Mouse (Mus musculus): Measurements from ENCODE around the gene Micu2.

Micu2 gene

DNA sequence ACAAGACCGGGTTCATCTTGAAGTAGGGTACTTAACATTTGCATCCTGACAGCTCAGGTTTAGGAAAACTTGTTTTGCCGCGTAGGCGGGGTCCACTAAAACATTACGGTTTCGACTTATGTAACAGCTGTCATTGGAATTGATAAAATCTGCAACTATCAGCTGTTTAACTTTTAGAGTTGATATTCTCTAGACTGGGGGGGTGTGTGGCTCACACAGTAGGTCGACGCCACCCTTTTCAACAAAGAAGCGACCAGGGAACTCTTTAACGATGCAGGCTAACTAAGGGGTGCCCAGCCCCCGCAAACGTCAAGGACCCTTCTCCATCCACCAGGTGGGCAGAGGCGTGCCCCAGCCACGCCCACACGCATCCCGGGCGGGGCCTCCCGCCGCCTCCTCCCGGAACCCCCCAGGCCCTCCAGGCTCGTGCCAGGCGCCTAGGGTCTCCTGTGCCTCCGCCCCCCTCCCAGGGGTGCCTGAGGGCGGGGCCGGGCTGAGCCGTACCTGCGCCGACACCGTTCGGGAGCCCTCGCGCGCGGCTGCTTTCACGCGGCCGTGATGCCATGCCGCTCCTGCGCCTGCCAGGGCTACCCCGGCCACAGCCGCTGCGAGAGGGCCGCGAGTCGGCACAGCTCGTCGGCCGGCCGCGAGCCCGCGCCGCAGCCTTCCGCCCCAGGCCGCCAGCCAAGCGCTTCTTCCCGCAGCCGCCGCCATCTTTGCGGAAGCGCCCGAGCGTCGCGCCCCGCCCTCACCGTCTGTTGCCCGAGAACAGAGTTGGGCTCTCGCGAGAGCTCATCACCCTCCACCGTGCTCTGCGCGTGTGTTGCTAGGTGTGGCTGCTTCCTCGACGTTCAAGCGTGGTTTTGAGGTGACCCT lies at the start of gene Micu2:
Micu2 (minus strand) TSS at position 737 of the 876 bp plus-strand sequence.
- DNase-seq (ENCODE audit: low spot score), result peak; percentile 84

- no peak for DNase-seq (ENCODE audit: low spot score)
Observed at GRCm38 (mm10) chr14:58046639-58047284, 47.7 kb upstream of the Micu2 start.

DNA sequence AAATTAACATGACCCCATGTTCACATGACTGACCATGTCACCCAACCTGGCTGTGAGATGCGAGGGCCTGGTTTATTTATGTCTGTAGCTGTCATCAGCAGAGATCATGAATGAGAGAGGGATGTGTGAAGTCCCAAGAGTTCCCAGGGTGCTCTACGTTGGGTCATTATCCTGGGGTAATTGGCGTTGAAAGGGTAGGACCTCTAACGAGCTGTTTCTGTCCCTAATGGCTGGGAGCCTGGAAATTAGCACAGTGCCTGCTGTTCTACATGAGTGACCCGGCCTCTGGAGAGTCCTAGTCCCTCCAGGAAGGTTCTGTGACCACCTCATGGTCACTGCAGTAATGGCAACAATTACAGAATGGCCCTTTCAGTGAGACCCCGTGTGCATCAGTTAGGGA lies 37.1 kb upstream of the Micu2 start:
- DNase-seq (ENCODE audit: low spot score), result no peak

GRCm38 (mm10) chr14:58034567-58034966 lies 35.5 kb upstream of the Micu2 start:
- peak; percentile 12 for DNase-seq (ENCODE audit: low spot score)

- no peak for DNase-seq (ENCODE audit: low spot score)
Observed at GRCm38 (mm10) chr14:58018869-58019268, 19.8 kb upstream of the Micu2 start.

DNA sequence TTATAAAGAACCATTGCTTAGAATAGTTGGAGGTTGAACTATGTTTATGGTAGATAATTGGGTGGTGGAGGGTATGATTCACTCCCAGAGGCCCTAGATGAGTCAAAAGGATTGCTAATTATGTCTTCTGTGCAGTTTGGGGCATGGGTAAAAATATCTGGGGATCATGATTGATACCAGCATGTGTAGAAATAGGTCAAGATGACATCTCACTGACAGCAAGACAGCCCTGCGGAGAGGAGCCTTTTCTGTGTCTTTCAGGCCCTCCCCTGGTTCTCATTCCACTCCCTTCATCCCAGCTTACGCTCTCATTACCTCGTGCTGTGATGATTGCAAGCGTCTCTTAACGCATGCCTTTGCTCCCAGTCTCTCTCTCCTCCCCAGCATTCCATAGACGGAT lies 4.8 kb upstream of the Micu2 start:
- no peak for DNase-seq (ENCODE audit: low spot score)

DNA sequence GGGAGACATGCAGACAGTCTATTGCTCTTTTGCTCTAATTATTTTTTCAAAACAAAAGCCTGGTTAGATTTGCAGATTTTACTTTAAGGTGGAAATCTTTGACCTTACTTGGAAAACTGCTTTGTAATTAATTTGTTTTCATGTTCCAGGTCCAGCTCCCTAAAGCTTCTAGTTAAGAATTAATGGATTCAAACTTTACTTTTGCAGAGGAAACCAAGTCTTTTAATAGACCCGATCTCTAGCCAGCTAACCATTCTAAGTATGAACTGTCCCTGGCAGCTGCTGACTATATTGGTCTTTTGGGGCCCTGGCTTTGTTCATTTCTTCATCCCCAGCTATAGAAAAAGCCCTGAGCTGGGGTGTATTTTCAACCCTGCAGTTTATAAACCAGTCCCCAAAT lies 3.1 kb upstream of the Micu2 start:
- no peak for DNase-seq (ENCODE audit: low spot score)

- no peak for DNase-seq (ENCODE audit: low spot score)
Observed at GRCm38 (mm10) chr14:57999402-57999734, 306 bp upstream of the Micu2 start.

GRCm38 (mm10) chr14:57997431-57997830 lies 1.6 kb downstream of the Micu2 start:
- no peak for DNase-seq (ENCODE audit: low spot score)

- peak; percentile 17 for DNase-seq (ENCODE audit: low spot score)
Observed at GRCm38 (mm10) chr14:57996210-57996609, 2.9 kb downstream of the Micu2 start.

GRCm38 (mm10) chr14:57991761-57992160 lies 7.3 kb downstream of the Micu2 start:
- DNase-seq (ENCODE audit: low spot score), result no peak

- DNase-seq (ENCODE audit: low spot score), result no peak
Observed at GRCm38 (mm10) chr14:57989162-57989561, 9.9 kb downstream of the Micu2 start.

- DNase-seq (ENCODE audit: low spot score), result no peak
Observed at GRCm38 (mm10) chr14:57985780-57986179, 13.3 kb downstream of the Micu2 start.

DNA sequence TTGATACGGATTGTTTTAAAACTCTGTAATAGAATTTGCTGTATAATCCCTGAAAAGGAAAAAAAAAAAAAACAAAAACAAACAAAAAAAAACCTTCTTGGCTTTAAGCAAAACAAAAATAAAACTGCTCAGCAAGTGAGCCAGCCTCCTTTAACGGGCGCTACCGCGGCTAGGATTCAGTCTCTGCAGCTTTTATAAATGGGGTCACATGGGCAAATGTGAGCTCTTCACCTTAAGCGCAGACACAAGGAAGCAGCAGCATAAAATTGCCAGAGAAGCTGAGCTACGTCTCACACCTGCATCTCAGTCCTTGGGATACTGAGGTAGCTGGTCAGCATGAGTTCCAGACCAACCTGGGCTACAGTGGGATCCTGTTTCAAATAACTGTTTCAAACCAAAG lies 16.6 kb downstream of the Micu2 start:
- DNase-seq (ENCODE audit: low spot score), result no peak

DNA sequence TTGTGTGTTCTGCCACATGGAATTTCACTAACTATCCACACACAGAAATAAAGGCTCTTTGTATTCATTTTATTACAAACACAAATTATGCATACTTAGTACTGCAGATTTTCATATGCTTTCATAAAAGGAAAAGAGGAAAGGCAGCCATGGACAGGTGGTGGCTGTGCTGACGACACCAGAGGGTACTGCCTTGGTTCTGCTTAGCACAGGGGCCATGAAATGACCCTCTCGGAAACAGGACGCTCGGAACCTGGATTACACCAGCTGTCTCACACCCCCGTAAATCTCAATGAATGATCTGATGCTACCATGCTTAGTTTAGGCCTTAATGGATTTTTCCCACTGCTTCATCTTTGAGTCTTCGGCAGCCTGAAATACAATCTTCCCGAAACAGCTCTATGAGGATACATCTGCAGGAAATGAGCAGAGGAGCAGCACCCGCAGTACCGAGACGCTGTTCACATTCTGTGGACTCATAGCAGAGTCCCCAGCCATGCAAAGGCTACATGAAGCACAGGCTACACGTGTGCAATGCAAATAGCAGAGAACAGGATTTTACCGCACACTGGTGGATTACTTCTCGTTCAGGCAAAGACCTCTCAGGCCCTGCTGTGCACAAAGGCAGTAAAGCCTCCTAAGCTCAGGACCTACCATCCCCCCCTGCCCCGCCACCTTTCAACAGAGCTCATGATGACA lies 17.2 kb downstream of the Micu2 start:
- DNase-seq (ENCODE audit: low spot score), result no peak

DNA sequence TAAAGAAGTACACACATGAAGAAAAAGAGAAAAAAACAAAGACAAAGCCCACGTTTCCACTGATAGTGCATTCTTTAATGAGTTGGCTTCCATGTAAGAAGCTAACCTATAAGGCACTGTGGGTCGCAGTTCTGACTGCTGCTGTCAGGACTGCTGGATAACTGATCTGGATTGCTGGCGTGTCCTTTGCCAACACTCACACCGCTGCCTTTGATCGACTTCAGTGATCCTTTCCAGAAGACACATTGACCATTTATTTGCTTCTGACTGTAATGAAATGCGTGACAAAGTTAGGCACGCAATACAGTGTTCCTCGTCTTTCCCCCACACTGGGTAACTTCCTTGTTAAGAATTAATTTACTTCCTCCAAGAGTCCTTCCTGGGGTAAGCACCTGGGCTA lies 18.3 kb downstream of the Micu2 start:
- no peak for DNase-seq (ENCODE audit: low spot score)

DNA sequence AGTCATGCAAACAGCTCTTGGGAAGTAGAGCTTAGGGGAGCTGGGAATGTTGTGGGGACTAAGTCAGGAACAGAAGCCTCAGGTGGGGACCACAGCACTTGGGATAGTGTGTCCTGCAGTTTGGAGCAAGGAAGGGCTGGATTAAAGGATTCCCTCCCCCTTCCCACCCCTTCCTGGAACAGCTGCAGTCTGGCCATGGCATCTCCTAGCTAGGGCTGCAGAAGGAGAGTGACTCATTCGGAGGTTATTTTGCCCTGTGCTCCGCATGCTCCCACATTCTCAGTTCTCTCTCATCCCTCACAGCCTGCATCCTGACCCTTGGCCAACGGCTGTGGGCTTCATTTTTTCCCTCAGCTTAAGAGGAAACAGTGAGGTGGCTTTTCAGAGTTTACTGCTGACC lies 18.9 kb downstream of the Micu2 start:
- no peak for DNase-seq (ENCODE audit: low spot score)

GRCm38 (mm10) chr14:57978144-57978543 lies 20.9 kb downstream of the Micu2 start:
- no peak for DNase-seq (ENCODE audit: low spot score)

DNA sequence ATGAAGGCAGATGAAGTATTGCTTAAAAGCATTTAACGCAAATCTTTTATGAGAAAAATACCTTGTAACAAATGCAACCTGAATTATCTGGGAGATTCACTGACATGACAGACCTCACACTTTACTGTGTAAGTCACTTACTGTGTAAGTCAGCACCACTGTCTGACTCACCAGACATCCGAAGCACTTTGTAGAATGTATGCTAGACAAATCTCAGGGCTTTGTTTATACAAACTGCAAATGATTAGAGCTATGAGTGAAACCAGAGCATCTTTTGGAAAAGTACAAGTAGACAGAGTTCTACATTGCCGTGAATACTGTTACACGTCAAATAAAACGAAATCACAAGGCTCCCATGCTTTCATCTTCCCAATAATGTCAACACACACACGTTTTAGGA lies 23.4 kb downstream of the Micu2 start:
- no peak for DNase-seq (ENCODE audit: low spot score)

DNA sequence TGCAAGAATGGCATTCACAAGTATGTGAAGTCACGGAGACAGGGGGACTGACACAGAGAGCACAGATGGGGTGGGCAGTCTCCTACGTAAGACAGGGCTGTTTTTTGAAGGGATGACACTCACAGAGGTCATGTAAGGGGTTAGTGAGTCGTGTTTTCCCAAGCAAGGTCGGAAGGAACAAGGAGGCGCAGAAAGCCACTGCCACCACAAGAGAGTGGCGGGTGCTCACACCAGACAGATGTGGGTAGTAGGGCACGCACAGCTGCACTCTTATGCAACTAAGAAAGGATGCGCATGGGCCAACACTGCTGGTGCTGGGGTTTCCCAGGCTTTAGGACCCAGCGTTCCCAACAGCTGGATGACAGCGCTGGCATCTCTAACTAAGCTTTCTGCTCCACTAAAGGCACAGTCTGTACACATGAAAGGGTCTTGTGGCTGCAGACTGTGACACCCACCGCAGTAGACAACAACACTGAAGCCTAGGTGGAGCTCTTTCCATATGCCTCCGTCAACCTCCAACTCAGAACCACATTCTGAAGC lies 27.0 kb downstream of the Micu2 start:
- DNase-seq (ENCODE audit: low spot score), result no peak

DNA sequence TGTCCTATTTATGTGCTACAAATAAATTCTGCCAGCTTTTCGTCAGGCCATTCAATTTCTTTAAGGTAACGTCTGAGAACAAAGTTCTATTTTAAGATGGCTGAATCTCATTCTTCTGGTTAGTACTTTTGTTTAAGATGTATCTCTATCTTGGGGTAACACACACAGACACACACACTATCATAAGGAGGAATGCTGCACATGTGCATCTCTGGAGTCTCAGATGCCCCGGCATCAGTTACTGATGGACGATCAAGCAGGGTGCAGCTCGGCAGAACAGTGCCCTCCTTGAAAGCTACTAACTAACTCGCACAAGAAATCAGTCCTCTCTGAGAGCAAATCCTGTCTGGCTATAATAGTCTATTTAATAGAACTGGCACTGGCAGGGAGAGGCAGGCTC lies 30.2 kb downstream of the Micu2 start:
- peak; percentile 48 for DNase-seq (ENCODE audit: low spot score)

DNA sequence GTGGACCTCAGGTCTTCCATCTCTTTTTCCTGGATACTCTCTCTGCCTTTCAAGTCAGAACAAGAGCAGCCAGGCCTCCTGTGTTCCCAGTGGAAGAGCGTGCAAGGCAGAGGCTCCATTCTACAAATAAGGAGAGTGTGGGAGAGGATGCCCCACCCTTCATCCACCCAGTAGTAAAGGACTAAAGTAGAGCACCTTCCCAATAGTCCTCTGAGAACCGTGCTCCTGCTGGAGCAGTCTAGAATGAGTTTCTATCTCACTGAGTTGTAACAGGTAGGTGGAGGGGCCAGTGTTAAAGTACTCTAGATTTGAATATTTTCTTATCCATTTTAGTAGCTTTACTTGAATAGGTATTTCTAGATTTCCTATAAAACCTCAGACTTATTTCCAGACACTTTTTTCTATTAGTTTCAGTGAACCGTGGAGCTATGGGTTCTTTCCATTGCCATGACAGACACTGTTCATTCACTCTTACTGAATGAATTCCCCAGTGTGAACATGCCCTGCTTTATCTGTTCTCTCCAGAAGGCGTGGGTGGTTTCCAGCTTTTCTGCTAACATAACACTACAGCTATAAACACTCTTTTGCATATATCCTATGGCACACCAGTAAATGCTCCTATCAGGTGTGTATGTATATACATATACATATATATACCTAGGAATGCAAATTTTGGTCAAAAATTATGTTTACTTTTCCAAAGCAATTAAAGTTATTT lies 31.8 kb downstream of the Micu2 start:
- DNase-seq (ENCODE audit: low spot score), result peak; percentile 82
